Mouse (Mus musculus) ES-Bruce4 (cell line): ENCODE measurements around the gene Vwa5b1. TPM values are rescaled to one million over a fixed set of nuclear protein-coding genes. Genes with fewer than 3 reads are reported as not detected.
A peak's percentile ranks its signal among the peaks of the same experiment; 100 is the strongest.

Source experiments
- H3K27ac ChIP-seq: 2 replicates; pipeline ENCODE4 v1.5.1; 2012; ENCODE audit warnings: low read length, inconsistent platforms; ENCODE audit not compliant: insufficient read depth
- H3K27me3 ChIP-seq: 2 replicates; pipeline ENCODE4 v1.6.1; 2012; ENCODE audit warnings: mild to moderate bottlenecking, low read length, inconsistent platforms; ENCODE audit not compliant: control insufficient read depth, poor library complexity, insufficient read depth, severe bottlenecking
- H3K36me3 ChIP-seq: 2 replicates; pipeline ENCODE4 v1.6.1; 2012; ENCODE audit warnings: inconsistent platforms, mild to moderate bottlenecking, low read length, moderate library complexity; ENCODE audit not compliant: control insufficient read depth, poor library complexity, insufficient read depth, severe bottlenecking
- H3K4me1 ChIP-seq: one replicate; pipeline ENCODE4 v1.8.1; 2011; ENCODE audit warnings: low read length; ENCODE audit not compliant: control insufficient read depth, insufficient read depth
- H3K4me3 ChIP-seq: 2 replicates; pipeline ENCODE4 v1.5.1; 2011; ENCODE audit warnings: low read depth, mild to moderate bottlenecking, low read length
- H3K9ac ChIP-seq: 2 replicates; pipeline ENCODE4 v1.6.1; 2012; ENCODE audit warnings: low read depth, mild to moderate bottlenecking, inconsistent platforms; ENCODE audit not compliant: poor library complexity, severe bottlenecking
- H3K9me3 ChIP-seq: replicated peaks from 2 replicates; pipeline ENCODE4 v1.6.1; 2012; ENCODE audit warnings: mild to moderate bottlenecking, low read length, inconsistent platforms; ENCODE audit not compliant: control insufficient read depth, poor library complexity, insufficient read depth, severe bottlenecking
- CTCF ChIP-seq: IDR thresholded peaks from one replicate; pipeline ENCODE4 v1.8.1; 2011; ENCODE audit warnings: low read depth, low read length
- EP300 ChIP-seq: IDR thresholded peaks from 2 replicates; pipeline ENCODE4 v1.6.1; 2011; ENCODE audit warnings: low read depth, low read length; ENCODE audit not compliant: insufficient read depth
- POLR2A ChIP-seq: IDR thresholded peaks from one replicate; pipeline ENCODE4 v1.8.1; 2011; ENCODE audit warnings: low read length; ENCODE audit not compliant: insufficient read depth
- polyA plus RNA-seq: library from polyadenylated mRNA; stranded (reverse); fragments of >200 nt; gene quantifications from 2 replicates; pipeline ENCODE4 v1.2.4, GENCODE M21; 2011; ENCODE audit warnings: low read depth; ENCODE audit not compliant: missing spikeins, insufficient read depth, insufficient read length

The Vwa5b1 gene
- polyA plus RNA-seq, 1 experiment = not detected

DNA sequence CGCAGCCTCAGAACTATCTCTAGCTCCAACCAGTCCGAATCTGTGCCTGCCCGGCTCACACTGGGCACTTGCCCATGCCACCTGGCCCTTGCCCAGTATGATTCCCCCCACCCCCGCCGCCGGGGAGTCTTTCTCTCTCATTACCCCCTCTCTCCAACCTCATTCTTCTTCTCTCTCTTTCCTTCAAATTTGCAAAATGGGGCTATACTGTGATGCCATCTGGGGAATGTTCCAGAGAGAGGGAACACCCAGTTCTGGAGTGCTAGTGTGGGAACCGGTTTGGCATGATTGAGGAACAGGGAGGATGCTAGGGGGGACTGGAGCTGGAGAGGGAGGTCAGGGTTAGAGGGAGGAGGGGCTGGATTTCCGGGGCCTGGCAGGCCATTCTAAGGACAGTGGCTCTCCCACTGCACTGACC lies 82.2 kb downstream of the Vwa5b1 start:
- TF ChIP-seq CTCF = no peak
- no peak for TF ChIP-seq EP300
- no peak for TF ChIP-seq POLR2A
- Histone ChIP-seq H3K9ac (no peak overlapping the region), H3K36me3 (no peaks in the 10 kb centered on the region), H3K27me3 (no peaks in the 10 kb centered on the region), H3K4me3 (no peak overlapping the region), H3K4me1 (no peaks in the 10 kb centered on the region), H3K9me3 (no peaks in the 10 kb centered on the region), H3K27ac (no peak overlapping the region)

DNA sequence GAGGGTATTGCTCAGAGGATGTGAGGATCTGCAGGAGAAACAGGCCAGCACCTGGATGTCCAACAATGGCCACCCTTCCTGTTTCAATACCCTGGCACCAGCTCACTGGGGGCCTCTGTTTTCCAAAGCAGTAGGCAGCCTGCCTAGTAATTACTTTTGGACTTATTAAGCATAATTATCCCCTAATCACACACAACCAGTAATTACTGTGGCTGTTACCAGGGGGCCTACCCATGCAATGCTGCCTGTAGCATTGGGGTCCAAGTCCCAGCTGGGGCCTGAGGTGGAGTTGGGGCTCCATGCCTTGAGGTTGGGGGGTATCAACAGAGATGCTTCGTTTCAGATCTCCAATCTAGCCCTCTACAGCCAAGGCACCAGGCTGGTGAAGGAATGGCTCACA lies 82.6 kb downstream of the Vwa5b1 start:
- Histone ChIP-seq H3K27me3 (no peaks in the 10 kb centered on the region), H3K36me3 (no peaks in the 10 kb centered on the region), H3K4me1 (no peaks in the 10 kb centered on the region), H3K4me3 (no peak overlapping the region), H3K9me3 (no peaks in the 10 kb centered on the region), H3K9ac (no peak overlapping the region), H3K27ac (no peak overlapping the region)
- TF ChIP-seq EP300 (no peak), CTCF (no peak), POLR2A (no peak)

DNA sequence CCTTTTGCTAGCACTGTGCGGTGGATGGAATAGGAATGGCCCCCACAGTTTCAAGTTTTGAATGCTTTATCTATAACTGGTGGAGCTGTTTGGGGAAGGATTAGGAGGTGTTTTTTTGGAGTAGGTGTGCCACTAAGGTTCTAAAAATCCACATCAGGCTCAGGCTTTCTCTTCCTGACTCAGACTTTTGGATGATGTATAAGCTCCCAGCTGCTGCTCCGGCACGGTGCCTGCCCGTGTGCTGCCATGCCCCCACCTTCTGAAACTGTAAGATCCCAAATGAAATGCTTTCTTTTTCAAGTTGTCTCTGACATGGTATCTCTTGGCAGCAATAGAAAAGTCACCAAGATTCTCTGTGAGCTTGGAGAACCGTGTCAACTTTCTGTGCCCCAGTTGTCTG lies 84.1 kb downstream of the Vwa5b1 start:
- Histone ChIP-seq H3K27ac (no peak overlapping the region), H3K36me3 (no peaks in the 10 kb centered on the region), H3K9me3 (no peaks in the 10 kb centered on the region), H3K27me3 (no peaks in the 10 kb centered on the region), H3K4me3 (no peak overlapping the region), H3K9ac (no peak overlapping the region), H3K4me1 (no peaks in the 10 kb centered on the region)
- TF ChIP-seq EP300 = no peak
- no peak for TF ChIP-seq POLR2A
- TF ChIP-seq CTCF = no peak

DNA sequence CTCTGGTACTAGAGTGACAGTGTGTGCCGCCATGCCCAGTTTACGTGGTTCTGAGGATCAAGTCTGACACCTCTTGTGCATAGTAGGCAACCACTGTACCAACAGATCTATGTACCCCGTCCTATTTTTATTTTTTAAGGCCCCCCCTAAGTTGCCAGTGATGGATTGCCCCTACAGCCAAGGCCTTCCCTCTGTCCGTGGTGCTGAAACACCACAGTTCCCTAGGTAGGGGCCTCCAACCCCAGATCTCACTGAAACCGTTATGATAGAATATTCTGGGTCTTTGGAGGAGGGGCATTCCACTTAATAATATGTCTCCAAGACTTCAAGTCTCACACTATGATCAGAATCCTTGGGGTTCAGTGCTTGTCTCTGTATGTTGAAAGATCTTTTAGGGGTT lies 85.1 kb downstream of the Vwa5b1 start:
- no peak overlapping the region for H3K27ac ChIP-seq

DNA sequence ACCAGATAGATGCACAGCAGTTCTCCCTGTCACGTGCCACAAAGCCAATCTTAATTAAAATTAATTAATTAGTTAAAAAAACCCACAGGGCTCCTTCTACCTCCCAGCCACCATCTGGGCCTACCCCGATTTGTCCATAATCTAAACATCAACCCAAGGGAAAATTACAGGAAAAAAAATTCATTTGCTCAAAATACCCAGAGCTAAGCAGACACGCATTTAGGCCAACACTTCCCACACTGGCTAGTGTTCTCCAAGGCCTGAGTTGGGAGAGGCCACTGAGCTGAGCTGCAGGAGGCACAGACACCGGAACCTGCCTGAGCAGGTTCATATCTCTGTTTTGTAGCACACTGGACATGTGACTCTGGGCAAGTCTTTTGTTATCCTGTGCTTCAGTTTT lies 86.7 kb downstream of the Vwa5b1 start:
- Histone ChIP-seq H3K9ac (no peak overlapping the region), H3K4me3 (no peak overlapping the region), H3K4me1 (no peaks in the 10 kb centered on the region), H3K36me3 (no peaks in the 10 kb centered on the region), H3K9me3 (no peaks in the 10 kb centered on the region), H3K27me3 (no peaks in the 10 kb centered on the region), H3K27ac (no peak overlapping the region)
- TF ChIP-seq CTCF (no peak), EP300 (no peak), POLR2A (no peak)

More for the DNA sequence above, 85.1 kb downstream of the Vwa5b1 start:
- TF ChIP-seq EP300 = no peak
- no peak for TF ChIP-seq CTCF
- TF ChIP-seq POLR2A = no peak
- Histone ChIP-seq H3K9ac (no peak overlapping the region), H3K27me3 (no peaks in the 10 kb centered on the region), H3K4me3 (no peak overlapping the region), H3K9me3 (no peaks in the 10 kb centered on the region), H3K4me1 (no peaks in the 10 kb centered on the region), H3K36me3 (no peaks in the 10 kb centered on the region)

DNA sequence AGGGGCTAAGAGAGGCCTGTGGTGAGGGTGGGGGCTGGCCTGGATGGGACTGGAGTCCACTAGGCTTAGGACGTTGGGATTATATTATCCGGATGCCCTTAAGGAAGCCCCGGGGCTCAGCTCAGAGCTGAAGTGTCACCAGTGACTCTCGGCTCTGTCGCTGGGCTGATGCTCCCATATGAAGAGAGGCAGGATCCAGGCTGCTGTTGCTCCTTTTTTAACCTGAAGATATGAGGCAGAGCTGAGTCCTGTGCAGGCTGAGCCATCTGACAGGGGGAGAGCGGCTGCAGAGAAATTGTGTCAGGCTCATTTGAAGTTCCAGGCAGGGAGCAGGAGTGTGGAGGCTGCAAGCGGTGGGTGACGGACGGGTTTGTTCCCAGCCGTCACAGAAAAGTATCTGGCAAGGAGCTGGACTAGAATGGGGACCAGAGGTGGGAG lies 87.5 kb downstream of the Vwa5b1 start:
- Histone ChIP-seq H3K4me1 (no peaks in the 10 kb centered on the region), H3K27ac (peak overlapping the region; percentile 7; the same call in 1 of the 2 replicates), H3K27me3 (no peaks in the 10 kb centered on the region), H3K9ac (no peak overlapping the region), H3K4me3 (no peak overlapping the region), H3K9me3 (no peaks in the 10 kb centered on the region), H3K36me3 (no peaks in the 10 kb centered on the region)
- TF ChIP-seq EP300 (no peak), POLR2A (no peak), CTCF (no peak)
